Mouse (Mus musculus) liver, embryonic 11.5 days (tissue): ENCODE data around the gene Mapk13. TPM values are rescaled to one million over a fixed set of nuclear protein-coding genes. Genes with fewer than 3 reads are reported as not detected.

Experiments
- ATAC-seq: fragments of 200-750 bp; cut with Nextera tagmentation; replicated peaks from 2 replicates; pipeline ENCODE4 v1.8.0; 2017; ENCODE audit warnings: moderate number of reproducible peaks, mild to moderate bottlenecking, moderate TSS enrichment, moderate library complexity; ENCODE audit not compliant: low FRiP score
- DNase-seq: peaks from one replicate; pipeline ENCODE4 v3.0.0-alpha.2; 2017; ENCODE audit warnings: low spot score
- H3K27ac ChIP-seq: fragments of 300-500 bp; sonication (generic); 2 replicates; pipeline ENCODE4 v1.5.1; 2014; ENCODE audit warnings: mild to moderate bottlenecking, low read depth, low read length, control low read depth
- H3K27me3 ChIP-seq: fragments of 300-500 bp; sonication (generic); replicated peaks from 2 replicates; pipeline ENCODE4 v1.6.1; 2014; ENCODE audit warnings: low read length, mixed read lengths; ENCODE audit not compliant: control insufficient read depth, insufficient read depth
- H3K36me3 ChIP-seq: fragments of 300-500 bp; sonication (generic); 2 replicates; pipeline ENCODE4 v1.6.1; 2014; ENCODE audit warnings: mild to moderate bottlenecking, low read length, moderate library complexity, mixed read lengths; ENCODE audit not compliant: control insufficient read depth, insufficient read depth
- H3K4me1 ChIP-seq: fragments of 300-500 bp; sonication (generic); replicated peaks from 2 replicates; pipeline ENCODE4 v1.6.1; 2014; ENCODE audit warnings: low read length, mixed read lengths; ENCODE audit not compliant: control insufficient read depth, insufficient read depth
- H3K4me2 ChIP-seq: fragments of 300-500 bp; sonication (generic); 2 replicates; pipeline ENCODE4 v1.6.1; 2014; ENCODE audit warnings: mild to moderate bottlenecking, control low read depth, moderate library complexity
- H3K4me3 ChIP-seq: fragments of 300-500 bp; sonication (generic); 2 replicates; pipeline ENCODE4 v1.5.1; 2014; ENCODE audit warnings: low read depth, low read length, control low read depth
- H3K9ac ChIP-seq: fragments of 300-500 bp; sonication (generic); 2 replicates; pipeline ENCODE4 v1.6.1; 2014; ENCODE audit warnings: low read depth, low read length, control low read depth
- H3K9me3 ChIP-seq: fragments of 300-500 bp; sonication (generic); 2 replicates; pipeline ENCODE4 v1.6.1; 2016; ENCODE audit warnings: low read length, inconsistent platforms, mixed read lengths; ENCODE audit not compliant: control insufficient read depth
- WGBS: fragments of 180-500 bp; shearing (Covaris S2); extraction: QIAGEN DNeasy Blood & Tissue Kit; methylation state at CpG from one replicate; pipeline ENCODE4 v1.1.7; 2014; 5-methylcytosine and 5-hydroxymethylcytosine counted together
- polyA plus RNA-seq: library from polyadenylated mRNA; unstranded; fragments of >200 nt; fragmentation: Nextera tagmentation; extraction: Ambion mirVana; gene quantifications from 2 replicates; pipeline ENCODE4 v1.2.1, GENCODE M21; 2014

Gene Mapk13
- polyA plus RNA-seq, 1 experiment from 2014 or later = 5.0 TPM

DNA sequence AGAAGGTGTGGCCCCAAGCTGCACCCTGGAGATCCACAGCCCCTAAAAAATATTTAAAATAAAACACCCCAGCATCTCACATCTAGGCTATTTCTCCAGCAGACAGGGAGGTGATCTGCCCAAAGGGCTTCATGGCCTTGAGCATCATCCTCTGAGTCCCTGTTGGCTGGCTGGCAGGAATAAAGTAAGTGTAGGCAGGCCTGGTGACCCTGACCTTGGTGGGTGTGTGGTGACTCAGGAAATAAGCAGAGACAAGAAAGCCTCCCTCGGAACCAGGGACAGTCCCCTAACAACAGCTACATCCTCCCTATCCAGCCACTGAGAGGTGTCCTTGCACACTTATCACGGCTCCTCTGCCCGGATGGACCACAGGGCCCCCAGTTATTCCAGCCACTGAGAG is 11.7 kb downstream of the Mapk13 start:
- Histone ChIP-seq H3K27ac (no peak overlapping the region), H3K4me1 (peaks cover 4% of the 10 kb centered on the region; the same call in 1 of the 2 replicates), H3K9ac (no peak overlapping the region), H3K4me2 (no peak overlapping the region), H3K36me3 (no peaks in the 10 kb centered on the region), H3K9me3 (no peaks in the 10 kb centered on the region), H3K27me3 (0 out of 2 replicates have a peak, but pooled peaks cover 5% of the 10 kb centered on the region), H3K4me3 (no peak overlapping the region)
- WGBS = 65% methylated on average over 3 of the region's 3 CpGs
- ATAC-seq (no peak), DNase-seq (no peak)

DNA sequence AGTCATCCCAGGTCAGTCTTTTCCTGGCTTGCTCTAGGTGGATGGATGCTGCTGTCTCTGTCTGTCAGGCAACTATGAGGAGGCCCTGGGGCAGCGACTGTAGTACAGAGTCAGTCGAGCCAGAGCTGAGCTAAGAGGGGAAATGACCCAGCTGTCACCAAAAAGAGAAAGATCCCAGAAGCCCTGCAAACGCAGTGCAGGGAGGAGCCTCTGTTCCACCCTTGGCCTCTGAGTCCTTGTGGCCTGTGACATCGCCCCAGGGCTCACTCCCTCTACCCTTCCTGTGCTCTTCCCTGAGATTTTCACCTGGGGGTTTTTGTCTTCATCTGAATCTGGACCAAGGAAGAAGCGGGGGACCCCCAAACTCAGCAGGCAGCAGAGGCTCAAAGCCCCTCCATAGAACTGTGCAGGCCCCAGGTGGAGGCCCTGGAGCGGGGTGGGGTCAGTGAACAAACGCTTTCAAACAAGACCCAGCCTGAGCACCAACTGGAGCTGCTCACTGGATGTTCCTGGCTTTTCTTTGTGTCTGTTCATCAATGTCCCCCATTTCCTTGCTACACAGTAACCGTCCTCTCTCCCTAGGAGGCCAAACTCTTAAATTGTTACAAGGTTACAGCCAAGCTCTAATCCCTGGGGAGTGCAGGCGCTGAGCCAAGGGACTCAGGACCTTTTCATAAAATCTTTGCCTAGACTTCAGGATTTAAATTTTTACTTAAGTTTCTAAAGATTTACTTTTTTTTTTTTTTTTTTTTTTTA is 12.4 kb downstream of the Mapk13 start:
- DNase-seq (no peak), ATAC-seq (no peak)
- Histone ChIP-seq H3K4me3 (no peak overlapping the region), H3K4me2 (no peak overlapping the region), H3K27ac (no peak overlapping the region), H3K36me3 (no peaks in the 10 kb centered on the region), H3K4me1 (peaks cover 4% of the 10 kb centered on the region; the same call in 1 of the 2 replicates), H3K27me3 (0 out of 2 replicates have a peak, but pooled peaks cover 5% of the 10 kb centered on the region), H3K9me3 (no peaks in the 10 kb centered on the region), H3K9ac (no peak overlapping the region)
- WGBS = 56% methylated on average over 9 of the region's 9 CpGs

DNA sequence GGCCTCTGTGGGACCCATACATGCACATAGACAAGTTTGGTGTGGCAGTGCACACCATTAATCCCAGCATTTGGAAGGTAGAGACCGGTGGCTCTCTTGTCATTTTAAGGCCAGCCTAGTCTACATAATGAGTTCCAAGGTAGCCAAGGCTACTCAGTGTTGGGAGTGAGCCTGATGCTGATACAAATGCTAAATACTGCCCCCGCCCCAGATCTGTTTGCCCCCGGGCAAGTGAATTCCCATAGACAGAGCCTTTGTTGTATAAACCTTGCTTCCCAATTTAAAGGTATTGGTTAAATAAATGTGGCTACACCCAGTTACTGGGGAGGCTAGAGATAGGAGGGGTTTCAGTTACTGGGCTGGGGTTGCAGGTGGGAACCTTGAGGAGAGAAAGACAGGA is 15.9 kb downstream of the Mapk13 start:
- WGBS = 85% methylated on average over 3 of the region's 3 CpGs
- peaks cover 4% of the 10 kb centered on the region; the same call in 1 of the 2 replicates for H3K4me1 ChIP-seq
- H3K9me3 ChIP-seq = no peaks in the 10 kb centered on the region
- no peak overlapping the region for H3K27ac ChIP-seq
- H3K4me2 ChIP-seq = no peak overlapping the region
- H3K4me3 ChIP-seq = no peak overlapping the region
- DNase-seq (no peak), ATAC-seq (no peak)
- H3K9ac ChIP-seq = no peak overlapping the region
- H3K36me3 ChIP-seq = no peaks in the 10 kb centered on the region
- no peaks in the 10 kb centered on the region for H3K27me3 ChIP-seq

DNA sequence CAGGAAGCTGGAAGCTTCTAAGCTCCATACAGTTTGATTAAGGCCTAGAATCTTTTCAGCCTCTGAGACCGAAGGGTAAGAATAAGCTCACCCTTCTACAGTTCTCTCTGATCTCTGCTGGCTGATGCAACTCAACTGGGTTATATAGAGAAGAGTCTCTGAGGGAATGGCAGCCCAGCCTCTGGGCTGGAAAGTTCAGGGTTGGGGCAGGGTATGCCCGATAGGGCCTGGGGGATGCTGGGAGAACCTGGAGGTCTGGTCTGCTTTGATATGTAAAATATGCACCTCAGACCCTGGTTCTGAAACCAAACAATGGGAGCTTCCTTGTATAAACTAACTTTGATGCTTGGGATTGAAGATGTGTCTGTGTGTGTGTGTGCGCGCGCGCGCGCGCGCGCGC is 18.4 kb downstream of the Mapk13 start:
- no peaks in the 10 kb centered on the region for H3K4me1 ChIP-seq
- no peaks in the 10 kb centered on the region for H3K27me3 ChIP-seq
- DNase-seq = no peak

DNA sequence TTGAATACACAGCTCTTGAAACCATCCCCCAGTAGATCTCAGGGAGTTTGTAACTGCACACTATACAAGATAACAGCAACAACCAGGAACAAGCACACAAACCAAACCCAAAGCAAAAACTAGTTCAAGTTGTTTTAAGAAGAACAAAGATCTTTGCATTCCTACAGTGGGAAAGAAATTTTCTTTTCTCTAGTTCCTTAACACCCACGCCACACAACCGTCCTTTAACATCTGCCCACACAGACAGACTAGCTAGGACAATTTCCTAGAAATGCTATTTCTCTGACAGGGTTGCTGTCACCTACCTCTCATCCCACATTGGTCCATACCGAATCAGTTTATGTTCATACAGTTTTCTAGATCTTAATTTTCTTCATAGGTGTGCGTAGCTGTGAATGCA is 27.9 kb downstream of the Mapk13 start:
- 85% methylated on average over 4 of the region's 4 CpGs for WGBS
- no peak overlapping the region for H3K9ac ChIP-seq
- no peak for ATAC-seq
- H3K4me3 ChIP-seq = no peak overlapping the region
- H3K4me1 ChIP-seq = peaks cover 7% of the 10 kb centered on the region
- H3K4me2 ChIP-seq = no peak overlapping the region
- H3K9me3 ChIP-seq = no peaks in the 10 kb centered on the region
- no peak overlapping the region for H3K27ac ChIP-seq
- no peaks in the 10 kb centered on the region for H3K36me3 ChIP-seq
- no peaks in the 10 kb centered on the region for H3K27me3 ChIP-seq
- DNase-seq = no peak

More for the DNA sequence above, 18.4 kb downstream of the Mapk13 start:
- no peaks in the 10 kb centered on the region for H3K36me3 ChIP-seq
- no peak for ATAC-seq
- WGBS = 93% methylated on average over 12 of the region's 12 CpGs
- H3K9ac ChIP-seq = no peak overlapping the region
- H3K4me3 ChIP-seq = no peak overlapping the region
- no peak overlapping the region for H3K27ac ChIP-seq
- H3K9me3 ChIP-seq = no peaks in the 10 kb centered on the region
- no peak overlapping the region for H3K4me2 ChIP-seq

DNA sequence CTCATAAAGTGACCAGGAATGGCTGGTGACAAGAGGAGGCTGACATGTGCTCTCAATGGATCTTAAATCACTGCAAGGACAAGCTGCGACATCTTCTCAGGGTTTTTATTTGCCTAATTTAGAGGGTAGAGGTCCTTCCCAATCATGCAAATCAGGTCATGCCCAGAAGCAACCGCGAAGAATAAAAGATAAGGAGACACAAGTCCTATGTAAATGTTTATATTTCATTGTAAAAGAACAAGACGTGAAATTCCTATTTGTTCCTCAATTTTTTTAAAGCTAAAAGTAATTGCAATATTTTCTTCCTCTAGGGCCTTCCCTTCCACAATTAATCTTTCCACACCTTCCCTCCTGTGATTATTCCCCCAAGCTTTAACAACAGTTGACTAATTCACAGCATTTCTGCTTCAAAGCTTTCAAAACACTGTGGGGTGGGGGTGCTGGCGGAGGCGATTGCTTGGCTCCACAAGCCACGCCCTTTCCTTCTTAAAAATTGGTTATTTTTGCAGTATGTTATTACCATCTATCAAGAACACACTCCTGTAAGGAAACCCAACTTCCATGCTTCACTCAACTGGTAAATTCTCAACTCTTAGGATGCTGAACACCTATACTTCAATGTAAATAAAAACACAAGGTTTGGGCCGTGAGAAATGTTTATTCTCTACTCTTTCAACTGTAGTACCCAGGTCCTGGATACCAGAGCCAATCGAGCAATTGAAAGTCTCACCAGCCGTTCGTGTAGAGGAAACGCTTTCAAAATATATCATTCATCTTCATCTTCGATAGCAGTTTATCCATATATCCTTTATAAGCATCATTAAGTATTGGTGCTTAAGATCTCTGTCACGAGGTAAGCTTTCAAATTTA is 30.4 kb downstream of the Mapk13 start:
- DNase-seq = no peak

DNA sequence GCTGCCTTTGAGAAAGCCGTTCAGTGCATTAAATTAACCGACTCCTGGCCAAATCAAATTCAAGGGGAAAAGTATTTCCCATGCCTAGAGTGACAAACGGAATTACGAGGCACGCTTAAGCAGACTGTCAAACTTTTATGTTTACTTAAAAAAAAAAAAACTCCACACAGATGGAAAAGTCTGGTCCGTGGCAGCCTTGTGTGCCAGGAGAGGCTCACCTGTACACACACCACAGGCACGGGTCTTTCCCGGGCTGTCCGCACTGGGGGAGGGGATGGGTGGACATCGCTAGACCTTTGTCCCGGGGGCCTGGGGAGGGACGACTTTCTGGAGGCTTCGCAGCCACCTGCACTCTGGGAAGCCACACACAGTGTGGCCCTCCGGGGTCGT is 31.2 kb downstream of the Mapk13 start:
- Histone ChIP-seq H3K27ac (peak overlapping the region; percentile 98), H3K36me3 (no peaks in the 10 kb centered on the region), H3K4me1 (peaks cover 34% of the 10 kb centered on the region), H3K27me3 (no peaks in the 10 kb centered on the region), H3K9me3 (no peaks in the 10 kb centered on the region), H3K9ac (peak overlapping the region; percentile 99), H3K4me3 (peak overlapping the region; percentile 94), H3K4me2 (peak overlapping the region; percentile 80)
- peak; percentile 27 for ATAC-seq
- WGBS = 1% methylated on average over 15 of the region's 15 CpGs
- no peak for DNase-seq

More for the DNA sequence above, 30.4 kb downstream of the Mapk13 start:
- no peak for ATAC-seq
- no peaks in the 10 kb centered on the region for H3K27me3 ChIP-seq
- peaks cover 28% of the 10 kb centered on the region for H3K4me1 ChIP-seq
- peak overlapping the region; percentile 98 for H3K27ac ChIP-seq
- H3K4me3 ChIP-seq = peak overlapping the region; percentile 94
- peak overlapping the region; percentile 99; the same call in 1 of the 2 replicates for H3K9ac ChIP-seq
- no peaks in the 10 kb centered on the region for H3K36me3 ChIP-seq
- H3K4me2 ChIP-seq = peak overlapping the region; percentile 80
- WGBS = 18% methylated on average over 14 of the region's 14 CpGs
- H3K9me3 ChIP-seq = no peaks in the 10 kb centered on the region

DNA sequence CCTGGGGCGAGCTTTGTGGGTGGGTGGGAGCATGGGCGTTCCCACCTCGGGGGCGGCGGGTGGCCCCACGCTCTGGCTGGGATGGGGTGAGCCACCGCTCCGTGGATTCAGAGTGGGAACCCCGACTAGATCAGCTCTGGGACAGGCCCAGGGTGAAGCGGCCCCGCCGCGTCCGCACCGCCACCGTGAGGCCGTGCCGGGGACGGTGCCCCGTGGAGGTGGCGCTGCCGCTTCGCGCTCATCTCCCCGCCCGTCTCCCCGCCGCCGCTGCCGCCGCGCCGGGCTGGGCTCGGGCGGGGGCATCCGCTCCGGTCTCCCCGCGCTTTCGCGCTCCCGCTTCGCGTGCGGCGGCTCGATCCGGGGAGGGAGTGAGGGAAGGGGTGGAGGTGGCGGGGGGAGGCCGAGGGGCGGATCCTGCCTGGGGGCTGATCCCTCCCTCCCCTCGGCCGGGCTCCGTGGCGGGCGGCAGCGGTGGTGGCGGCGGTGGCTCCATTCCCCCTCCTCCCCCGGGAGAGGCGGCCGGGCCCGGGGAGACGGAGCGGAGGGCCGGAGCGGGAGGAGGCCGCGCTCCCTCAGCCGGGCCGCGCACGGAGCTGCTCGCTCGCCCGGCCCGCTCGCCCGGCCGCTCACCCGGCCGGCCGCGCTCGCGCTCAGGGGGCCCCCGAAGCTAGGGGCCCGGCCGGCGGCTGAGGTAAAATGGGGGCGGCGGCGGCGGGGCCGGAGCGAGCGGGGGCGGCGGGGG is 31.7 kb downstream of the Mapk13 start, which contains the start of gene Brpf3:
TSS of gene Brpf3 (plus strand) at position 420 of the 742 bp plus-strand sequence.
- H3K27ac ChIP-seq = peak within 1 kb of the TSS; percentile 98
- peaks cover 34% of the 10 kb centered on the region for H3K4me1 ChIP-seq
- peak within 1 kb of the TSS; percentile 94 for H3K4me3 ChIP-seq
- peak; percentile 82 for DNase-seq
- H3K4me2 ChIP-seq = peak within 1 kb of the TSS; percentile 93
- no peaks in the 10 kb centered on the region for H3K27me3 ChIP-seq
- ATAC-seq = peak; percentile 69
- H3K9ac ChIP-seq = peak within 1 kb of the TSS; percentile 99
- no peaks in the 10 kb centered on the region for H3K9me3 ChIP-seq
- under 1% methylated on average over 76 of the region's 99 CpGs for WGBS
- peaks cover 2% of the 10 kb centered on the region for H3K36me3 ChIP-seq
